Mouse (Mus musculus): ENCODE data around the gene Pla2g3.

- TF ChIP-seq GATA1 (IDR thresholded peaks at IDR 0.05; ENCODE audit: borderline replicate concordance, low read length) (no peak), FLI1 (IDR thresholded peaks at IDR 0.05; ENCODE audit: low read length) (no peak)
Observed at GRCm38 (mm10) chr11:3521339-3522224, 33.5 kb downstream of the Pla2g3 start.
